Mouse (Mus musculus): ENCODE measurements at regions not wholly inside any gene's neighbourhood (a gene's known extent, or its start where the extent isn't known, plus 50 kb on each side); places are given as distances from the start of the nearest gene placed in this dataset.

DNA sequence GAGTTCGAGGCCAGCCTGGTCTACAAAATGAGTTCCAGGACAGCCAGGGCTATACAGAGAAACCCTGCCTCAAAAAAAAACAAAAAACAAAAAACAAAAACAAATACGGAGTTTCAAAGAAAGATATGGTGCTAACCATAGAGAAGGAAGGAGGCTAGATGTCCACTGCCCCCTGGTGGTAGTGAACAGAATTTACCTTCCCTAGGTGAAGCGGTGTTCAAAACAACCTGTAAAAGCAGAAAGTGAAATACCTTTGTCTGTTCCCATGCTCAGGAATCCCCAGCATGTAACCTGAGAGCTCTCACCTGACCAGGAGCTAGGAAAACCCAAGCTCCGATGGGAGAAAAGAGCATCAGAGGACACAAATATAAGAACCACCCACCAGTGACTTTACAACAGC is 173.1 kb upstream of the Rhobtb1 start:
- TF ChIP-seq POLR2A (IDR thresholded peaks at IDR 0.05; ENCODE audit: low read depth, low read length) (no peak), CTCF (IDR thresholded peaks at IDR 0.05; ENCODE audit: extremely low read depth, insufficient read length, insufficient replicate concordance, low read depth, low read length) (no peak)
